Mouse (Mus musculus): Measurements from ENCODE around the gene Igf2r. TPM values are rescaled to one million over a fixed set of nuclear protein-coding genes. Genes with fewer than 3 reads are reported as not detected.
"Not testable (repeated sequence)": the region's sequence is repeated elsewhere in the genome, so short reads cannot be mapped to it uniquely, and the experiment has no call there.

The Igf2r gene
- total RNA-seq, 1 experiment from 2014 or later, result 75.4 TPM

- DNase-seq, result no peak
Observed at GRCm38 (mm10) chr17:12717445-12717844, 52.0 kb downstream of the Igf2r start.

- no peak for DNase-seq
Observed at GRCm38 (mm10) chr17:12715032-12715431, 54.4 kb downstream of the Igf2r start.

GRCm38 (mm10) chr17:12714080-12714561 lies 55.3 kb downstream of the Igf2r start:
- DNase-seq, result no peak

- DNase-seq, result no peak
Observed at GRCm38 (mm10) chr17:12712993-12713392, 56.5 kb downstream of the Igf2r start.

GRCm38 (mm10) chr17:12712191-12712590 lies 57.3 kb downstream of the Igf2r start:
- no peak for DNase-seq

GRCm38 (mm10) chr17:12710976-12711375 lies 58.5 kb downstream of the Igf2r start:
- peak; percentile 35 for DNase-seq

- no peak for DNase-seq
Observed at GRCm38 (mm10) chr17:12710050-12710780, 59.2 kb downstream of the Igf2r start.

- DNase-seq, result no peak
Observed at GRCm38 (mm10) chr17:12708398-12708797, 61.1 kb downstream of the Igf2r start.

- DNase-seq, result no peak
Observed at GRCm38 (mm10) chr17:12706590-12707049, 62.8 kb downstream of the Igf2r start.

GRCm38 (mm10) chr17:12702901-12703300 lies 66.6 kb downstream of the Igf2r start:
- no peak for DNase-seq

- no peak for DNase-seq
Observed at GRCm38 (mm10) chr17:12700373-12700772, 69.1 kb downstream of the Igf2r start.

- DNase-seq, result no peak
Observed at GRCm38 (mm10) chr17:12691899-12692298, 77.6 kb downstream of the Igf2r start.

- DNase-seq, result peak; percentile 43
Observed at GRCm38 (mm10) chr17:12689537-12689936, 79.9 kb downstream of the Igf2r start.

- peak; percentile 82 for DNase-seq
Observed at GRCm38 (mm10) chr17:12688427-12689110, 80.9 kb downstream of the Igf2r start.

- no peak for DNase-seq
Observed at GRCm38 (mm10) chr17:12684928-12685624, 84.4 kb downstream of the Igf2r start.

GRCm38 (mm10) chr17:12684412-12684811 lies 85.1 kb downstream of the Igf2r start:
- no peak for DNase-seq

GRCm38 (mm10) chr17:12683582-12683981 lies 85.9 kb downstream of the Igf2r start:
- DNase-seq, result no peak

- DNase-seq, result no peak
Observed at GRCm38 (mm10) chr17:12678261-12678660, 91.2 kb downstream of the Igf2r start.

GRCm38 (mm10) chr17:12677139-12677538 lies 92.3 kb downstream of the Igf2r start:
- no peak for DNase-seq

GRCm38 (mm10) chr17:12675646-12676045 lies 93.8 kb downstream of the Igf2r start, which contains the start of gene Slc22a1:
Gene Slc22a1, minus strand, starts transcription at chr17:12675829.
- DNase-seq, result no peak

- not testable (repeated sequence) for DNase-seq
Observed at GRCm38 (mm10) chr17:12674980-12675379, 94.5 kb downstream of the Igf2r start.

GRCm38 (mm10) chr17:12673871-12674270 lies 95.6 kb downstream of the Igf2r start:
- no peak for DNase-seq
